Mouse (Mus musculus) kidney, embryonic 14.5 days (tissue): ENCODE results near the gene Sema5a. TPM values are rescaled to one million over a fixed set of nuclear protein-coding genes. Genes with fewer than 3 reads are reported as not detected.
A peak's percentile ranks its signal among the peaks of the same experiment; 100 is the strongest.

Experiments used
- ATAC-seq: fragments of 200-750 bp; cut with Nextera tagmentation; 2 replicates; pipeline ENCODE4 v1.8.0; 2017; ENCODE audit warnings: moderate number of reproducible peaks, mild to moderate bottlenecking, moderate TSS enrichment, moderate library complexity; ENCODE audit not compliant: low FRiP score, low TSS enrichment
- H3K27ac ChIP-seq: fragments of 300-500 bp; sonication (generic); 2 replicates; pipeline ENCODE4 v1.5.1; 2014; ENCODE audit warnings: low read depth, mild to moderate bottlenecking, low read length, moderate library complexity, mixed read lengths
- H3K27me3 ChIP-seq: fragments of 300-500 bp; sonication (generic); 2 replicates; pipeline ENCODE4 v1.6.1; 2014; ENCODE audit warnings: mild to moderate bottlenecking, low read length; ENCODE audit not compliant: control insufficient read depth, insufficient read depth
- H3K36me3 ChIP-seq: fragments of 300-500 bp; sonication (generic); 2 replicates; pipeline ENCODE4 v1.6.1; 2014; ENCODE audit warnings: low read length, mixed read lengths; ENCODE audit not compliant: control insufficient read depth, insufficient read depth
- H3K4me1 ChIP-seq: fragments of 300-500 bp; sonication (generic); 2 replicates; pipeline ENCODE4 v1.6.1; 2014; ENCODE audit warnings: low read length, mixed read lengths; ENCODE audit not compliant: control insufficient read depth, insufficient read depth
- H3K4me2 ChIP-seq: fragments of 300-500 bp; sonication (generic); replicated peaks from 2 replicates; pipeline ENCODE4 v1.6.1; 2014; ENCODE audit warnings: low read depth, mild to moderate bottlenecking, low read length
- H3K4me3 ChIP-seq: fragments of 300-500 bp; sonication (generic); 2 replicates; pipeline ENCODE4 v1.5.1; 2014; ENCODE audit warnings: mild to moderate bottlenecking, low read length
- H3K9ac ChIP-seq: fragments of 300-500 bp; sonication (generic); 2 replicates; pipeline ENCODE4 v1.6.1; 2014; ENCODE audit warnings: low read depth, mild to moderate bottlenecking, low read length, moderate library complexity
- H3K9me3 ChIP-seq: fragments of 300-500 bp; sonication (generic); 2 replicates; pipeline ENCODE4 v1.6.1; 2016; ENCODE audit warnings: low read length; ENCODE audit not compliant: control insufficient read depth
- WGBS: fragments of 180-500 bp; shearing (Covaris S2); extraction: QIAGEN DNeasy Blood & Tissue Kit; methylation state at CpG from one replicate; pipeline ENCODE4 v1.1.7; 2014; 5-methylcytosine and 5-hydroxymethylcytosine counted together
- polyA plus RNA-seq: library from polyadenylated mRNA; unstranded; fragments of >200 nt; fragmentation: Nextera tagmentation; extraction: Ambion mirVana; gene quantifications from 2 replicates; pipeline ENCODE4 v1.2.1, GENCODE M21; 2014

The Sema5a gene
- polyA plus RNA-seq, 1 experiment from 2014 or later: 30.2 TPM

- Histone ChIP-seq H3K4me1 (no peaks in the 10 kb centered on the region), H3K27me3 (no peaks in the 10 kb centered on the region), H3K36me3 (no peaks in the 10 kb centered on the region), H3K27ac (no peak overlapping the region), H3K9ac (no peak overlapping the region), H3K4me2 (no peak overlapping the region), H3K4me3 (no peak overlapping the region), H3K9me3 (no peaks in the 10 kb centered on the region)
- ATAC-seq: no peak
- WGBS: 15% methylated on average over 1 of the region's 1 CpGs
Observed at GRCm38 (mm10) chr15:32494899-32495298, 250.3 kb downstream of the Sema5a start.

GRCm38 (mm10) chr15:32496880-32497279 is 252.3 kb downstream of the Sema5a start:
- no peak for ATAC-seq
- no peak overlapping the region for H3K4me2 ChIP-seq
- no peak overlapping the region for H3K4me3 ChIP-seq
- H3K4me1 ChIP-seq: no peaks in the 10 kb centered on the region
- WGBS: 85% methylated on average over 4 of the region's 4 CpGs
- no peaks in the 10 kb centered on the region for H3K9me3 ChIP-seq
- no peaks in the 10 kb centered on the region for H3K36me3 ChIP-seq
- no peak overlapping the region for H3K27ac ChIP-seq
- no peaks in the 10 kb centered on the region for H3K27me3 ChIP-seq
- H3K9ac ChIP-seq: no peak overlapping the region

- 82% methylated on average over 2 of the region's 2 CpGs for WGBS
- no peak overlapping the region for H3K9ac ChIP-seq
- H3K4me3 ChIP-seq: no peak overlapping the region
- no peaks in the 10 kb centered on the region for H3K27me3 ChIP-seq
- no peak overlapping the region for H3K4me2 ChIP-seq
- no peaks in the 10 kb centered on the region for H3K9me3 ChIP-seq
- no peak overlapping the region for H3K27ac ChIP-seq
- H3K4me1 ChIP-seq: no peaks in the 10 kb centered on the region
- no peaks in the 10 kb centered on the region for H3K36me3 ChIP-seq
- ATAC-seq: no peak
Observed at GRCm38 (mm10) chr15:32505941-32506340, 261.3 kb downstream of the Sema5a start.

- H3K4me1 ChIP-seq: no peaks in the 10 kb centered on the region
- no peak for ATAC-seq
- H3K9ac ChIP-seq: no peak overlapping the region
- no peaks in the 10 kb centered on the region for H3K9me3 ChIP-seq
- no peak overlapping the region for H3K4me3 ChIP-seq
- H3K36me3 ChIP-seq: no peaks in the 10 kb centered on the region
- no peaks in the 10 kb centered on the region for H3K27me3 ChIP-seq
- no peak overlapping the region for H3K27ac ChIP-seq
- no peak overlapping the region for H3K4me2 ChIP-seq
Observed at GRCm38 (mm10) chr15:32508282-32508681, 263.7 kb downstream of the Sema5a start.

GRCm38 (mm10) chr15:32514877-32515276 is 270.3 kb downstream of the Sema5a start:
- Histone ChIP-seq H3K9me3 (no peaks in the 10 kb centered on the region), H3K4me2 (no peak overlapping the region), H3K27ac (no peak overlapping the region), H3K4me3 (no peak overlapping the region), H3K36me3 (no peaks in the 10 kb centered on the region), H3K4me1 (no peaks in the 10 kb centered on the region), H3K9ac (no peak overlapping the region), H3K27me3 (no peaks in the 10 kb centered on the region)
- no peak for ATAC-seq
- 60% methylated on average over 1 of the region's 1 CpGs for WGBS

- 32% methylated on average over 2 of the region's 2 CpGs for WGBS
- ATAC-seq: peak; percentile 82; the same call in 1 of the 2 replicates
Observed at GRCm38 (mm10) chr15:32517954-32518353, 273.3 kb downstream of the Sema5a start.

GRCm38 (mm10) chr15:32532539-32532938 is 287.9 kb downstream of the Sema5a start:
- Histone ChIP-seq H3K27me3 (no peaks in the 10 kb centered on the region), H3K9ac (no peak overlapping the region), H3K36me3 (no peaks in the 10 kb centered on the region), H3K4me1 (no peaks in the 10 kb centered on the region), H3K9me3 (no peaks in the 10 kb centered on the region), H3K4me3 (no peak overlapping the region), H3K27ac (no peak overlapping the region), H3K4me2 (no peak overlapping the region)
- 73% methylated on average over 3 of the region's 3 CpGs for WGBS
- no peak for ATAC-seq

More at GRCm38 (mm10) chr15:32517954-32518353, 273.3 kb downstream of the Sema5a start:
- Histone ChIP-seq H3K27me3 (no peaks in the 10 kb centered on the region), H3K36me3 (no peaks in the 10 kb centered on the region), H3K9ac (no peak overlapping the region), H3K4me2 (no peak overlapping the region), H3K9me3 (no peaks in the 10 kb centered on the region), H3K4me3 (no peak overlapping the region), H3K27ac (no peak overlapping the region), H3K4me1 (no peaks in the 10 kb centered on the region)

- Histone ChIP-seq H3K9me3 (no peaks in the 10 kb centered on the region), H3K4me1 (no peaks in the 10 kb centered on the region), H3K27ac (no peak overlapping the region), H3K27me3 (no peaks in the 10 kb centered on the region), H3K4me2 (no peak overlapping the region), H3K36me3 (no peaks in the 10 kb centered on the region), H3K4me3 (no peak overlapping the region), H3K9ac (no peak overlapping the region)
- ATAC-seq: no peak
- 63% methylated on average over 1 of the region's 1 CpGs for WGBS
Observed at GRCm38 (mm10) chr15:32533541-32534080, 289.0 kb downstream of the Sema5a start.

- H3K9me3 ChIP-seq: no peaks in the 10 kb centered on the region
Observed at GRCm38 (mm10) chr15:32536755-32537503, 292.3 kb downstream of the Sema5a start.

More at GRCm38 (mm10) chr15:32536755-32537503, 292.3 kb downstream of the Sema5a start:
- Histone ChIP-seq H3K4me1 (no peaks in the 10 kb centered on the region), H3K4me3 (no peak overlapping the region), H3K27me3 (no peaks in the 10 kb centered on the region), H3K36me3 (no peaks in the 10 kb centered on the region), H3K4me2 (no peak overlapping the region), H3K9ac (no peak overlapping the region), H3K27ac (no peak overlapping the region)
- WGBS: 73% methylated on average over 6 of the region's 6 CpGs
- ATAC-seq: no peak
